Mouse (Mus musculus): ENCODE results near the gene Efcab9. TPM values are rescaled to one million over a fixed set of nuclear protein-coding genes. Genes with fewer than 3 reads are reported as not detected.

Gene Efcab9
- not detected in 2 replicates for polyA plus RNA-seq (2014; fragmentation: Nextera tagmentation; extraction: Ambion mirVana)

DNA sequence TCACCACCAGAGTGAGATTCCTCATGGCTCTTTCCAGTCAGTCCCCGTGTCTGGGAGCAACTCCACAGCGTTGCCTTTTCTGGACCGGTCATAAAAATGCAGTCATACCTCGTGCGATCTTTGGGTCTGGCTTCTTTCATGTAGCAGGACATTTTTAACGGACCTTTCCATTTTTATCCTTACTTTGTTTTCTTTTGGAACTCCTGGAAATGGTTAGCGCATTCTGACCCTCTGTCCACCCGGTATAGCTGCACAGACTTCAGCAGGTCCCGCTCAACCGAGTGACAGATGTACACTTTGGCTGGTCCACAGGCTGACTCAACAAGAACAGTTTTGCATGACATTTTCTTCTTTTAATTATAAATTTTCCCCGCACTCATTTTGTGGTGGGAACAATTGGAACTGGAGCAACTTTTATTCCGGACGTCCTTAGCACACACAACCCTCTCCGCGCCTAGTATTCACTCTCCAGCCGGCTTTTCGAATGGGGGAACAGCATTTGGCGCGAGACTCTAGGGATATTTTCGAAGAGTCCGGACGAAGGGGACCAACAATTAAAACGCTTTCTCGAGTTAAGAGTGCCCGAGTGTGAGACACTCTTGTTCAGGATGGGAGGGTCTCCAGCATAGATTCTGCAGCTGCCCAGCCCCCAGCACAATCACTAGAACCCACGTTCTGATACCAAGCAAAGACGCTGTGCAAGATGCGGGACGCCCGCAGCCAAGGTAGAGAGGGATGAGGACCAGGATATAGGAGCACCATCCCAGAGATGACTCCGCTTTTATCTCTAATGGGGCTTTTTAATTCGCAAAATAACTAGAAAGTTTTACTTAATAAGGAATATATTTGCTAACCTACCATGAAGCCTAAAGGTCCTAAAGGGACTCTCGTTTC, at the start of gene Efcab9:
Gene Efcab9 (minus strand): TSS at position 211 of the 894 bp plus-strand sequence.
- H3K4me1 ChIP-seq (ENCODE audit: control insufficient read depth, insufficient read depth, low read length) = 0 out of 2 replicates have a peak, but pooled peaks cover 7% of the 10 kb centered on the region
- no peak within 1 kb of the TSS for H3K27ac ChIP-seq (replicated peaks; ENCODE audit: low read depth, low read length)
- peak within 1 kb of the TSS; percentile 67 for H3K4me3 ChIP-seq (ENCODE audit: low read depth, low read length)
- H3K9me3 ChIP-seq (ENCODE audit: control insufficient read depth, low read length) = no peaks in the 10 kb centered on the region
- peak within 1 kb of the TSS; percentile 93 for H3K4me2 ChIP-seq (ENCODE audit: low read depth, severe bottlenecking)
- H3K9ac ChIP-seq (ENCODE audit: low read length) = peak within 1 kb of the TSS; percentile 56
- no peaks in the 10 kb centered on the region for H3K36me3 ChIP-seq (ENCODE audit: control insufficient read depth, insufficient read depth, low read length)
- WGBS = 7% methylated on average over 33 of the region's 33 CpGs
- peak; percentile 40 for DNase-seq (ENCODE audit: low spot score)
- no peak for ATAC-seq (ENCODE audit: insufficient number of reproducible peaks, low FRiP score, low TSS enrichment, low read depth)
- H3K27me3 ChIP-seq (ENCODE audit: control insufficient read depth, insufficient read depth, low read length) = peaks cover 5% of the 10 kb centered on the region; the same call in 1 of the 2 replicates

DNA sequence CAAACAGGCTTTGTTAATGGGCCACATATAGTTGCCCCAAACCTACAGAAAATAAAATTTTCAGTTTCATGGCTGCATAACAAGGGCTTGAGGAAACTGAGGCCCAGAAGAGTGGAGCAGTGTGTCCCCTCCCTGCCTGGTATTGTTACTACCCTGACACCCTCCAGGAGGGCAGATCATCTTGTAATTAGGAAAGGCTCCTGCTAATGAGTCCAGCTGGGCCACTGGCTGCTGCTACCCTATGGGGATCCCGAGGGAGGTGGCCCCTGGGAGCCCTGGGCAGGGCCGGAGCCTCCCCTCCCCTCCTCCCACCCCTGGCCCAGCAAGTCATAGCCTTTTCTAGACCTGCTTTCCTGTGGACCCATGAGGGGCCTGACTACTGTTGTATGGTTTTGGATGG, 49.1 kb upstream of the Efcab9 start:
- WGBS = 53% methylated on average over 2 of the region's 2 CpGs
- Histone ChIP-seq H3K27ac (replicated peaks; ENCODE audit: low read depth, low read length) (no peak overlapping the region), H3K4me2 (ENCODE audit: low read depth, severe bottlenecking) (no peak overlapping the region)

DNA sequence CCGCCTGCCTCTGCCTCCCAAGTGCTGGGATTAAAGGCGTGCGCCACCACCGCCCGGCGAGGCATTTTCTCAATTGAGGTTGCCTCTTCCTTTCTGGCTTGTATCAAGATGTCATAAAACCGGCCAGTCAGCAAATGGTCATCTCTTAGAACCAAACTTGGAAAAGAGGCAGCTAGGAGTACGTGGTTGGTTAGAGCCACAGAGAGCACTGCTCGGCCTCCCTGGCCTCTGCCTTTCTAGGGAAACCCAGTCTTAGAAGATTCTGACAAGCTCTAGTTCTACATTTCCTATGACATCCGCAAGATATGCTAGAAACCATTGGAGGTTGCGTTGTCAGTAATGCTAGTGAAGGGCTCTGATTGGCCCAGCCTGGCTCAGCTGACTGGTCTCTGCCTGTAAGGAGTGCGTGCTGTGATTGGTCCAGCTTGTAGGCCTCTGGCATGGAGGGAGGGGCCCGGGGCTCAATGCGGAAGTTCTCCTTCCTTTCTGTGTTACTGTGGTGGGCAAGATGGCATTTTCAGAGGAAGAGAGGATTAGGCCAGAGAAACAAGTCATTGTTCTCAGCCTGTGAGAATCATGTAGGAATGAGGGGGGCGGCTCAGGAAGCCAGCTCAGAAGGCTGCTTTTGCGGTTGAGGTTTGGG, 48.5 kb upstream of the Efcab9 start:
- no peak for DNase-seq (ENCODE audit: low spot score)
- H3K27ac ChIP-seq (replicated peaks; ENCODE audit: low read depth, low read length) = no peak overlapping the region
- no peak for ATAC-seq (ENCODE audit: insufficient number of reproducible peaks, low FRiP score, low TSS enrichment, low read depth)

More for the DNA sequence above, 49.1 kb upstream of the Efcab9 start:
- Histone ChIP-seq H3K4me3 (ENCODE audit: low read depth, low read length) (no peak overlapping the region), H3K36me3 (ENCODE audit: control insufficient read depth, insufficient read depth, low read length) (no peaks in the 10 kb centered on the region), H3K9me3 (ENCODE audit: control insufficient read depth, low read length) (no peaks in the 10 kb centered on the region), H3K4me1 (ENCODE audit: control insufficient read depth, insufficient read depth, low read length) (no peaks in the 10 kb centered on the region), H3K27me3 (ENCODE audit: control insufficient read depth, insufficient read depth, low read length) (no peaks in the 10 kb centered on the region), H3K9ac (ENCODE audit: low read length) (no peak overlapping the region)
- DNase-seq (ENCODE audit: low spot score) = no peak
- ATAC-seq (ENCODE audit: insufficient number of reproducible peaks, low FRiP score, low TSS enrichment, low read depth) = no peak

GRCm38 (mm10) chr11:32576760-32577050, 44.8 kb upstream of the Efcab9 start:
- ATAC-seq (ENCODE audit: insufficient number of reproducible peaks, low FRiP score, low TSS enrichment, low read depth) (no peak), DNase-seq (ENCODE audit: low spot score) (no peak)
- Histone ChIP-seq H3K4me1 (ENCODE audit: control insufficient read depth, insufficient read depth, low read length) (no peaks in the 10 kb centered on the region), H3K9ac (ENCODE audit: low read length) (no peak overlapping the region), H3K36me3 (ENCODE audit: control insufficient read depth, insufficient read depth, low read length) (no peaks in the 10 kb centered on the region), H3K27ac (replicated peaks; ENCODE audit: low read depth, low read length) (no peak overlapping the region), H3K27me3 (ENCODE audit: control insufficient read depth, insufficient read depth, low read length) (no peaks in the 10 kb centered on the region), H3K4me3 (ENCODE audit: low read depth, low read length) (no peak overlapping the region), H3K9me3 (ENCODE audit: control insufficient read depth, low read length) (no peaks in the 10 kb centered on the region), H3K4me2 (ENCODE audit: low read depth, severe bottlenecking) (no peak overlapping the region)
- 67% methylated on average over 5 of the region's 5 CpGs for WGBS

More for the DNA sequence above, 48.5 kb upstream of the Efcab9 start:
- no peaks in the 10 kb centered on the region for H3K4me1 ChIP-seq (ENCODE audit: control insufficient read depth, insufficient read depth, low read length)
- H3K4me2 ChIP-seq (ENCODE audit: low read depth, severe bottlenecking) = no peak overlapping the region
- H3K27me3 ChIP-seq (ENCODE audit: control insufficient read depth, insufficient read depth, low read length) = no peaks in the 10 kb centered on the region
- no peak overlapping the region for H3K4me3 ChIP-seq (ENCODE audit: low read depth, low read length)
- H3K9me3 ChIP-seq (ENCODE audit: control insufficient read depth, low read length) = no peaks in the 10 kb centered on the region
- 84% methylated on average over 16 of the region's 16 CpGs for WGBS
- H3K9ac ChIP-seq (ENCODE audit: low read length) = no peak overlapping the region
- no peaks in the 10 kb centered on the region for H3K36me3 ChIP-seq (ENCODE audit: control insufficient read depth, insufficient read depth, low read length)

DNA sequence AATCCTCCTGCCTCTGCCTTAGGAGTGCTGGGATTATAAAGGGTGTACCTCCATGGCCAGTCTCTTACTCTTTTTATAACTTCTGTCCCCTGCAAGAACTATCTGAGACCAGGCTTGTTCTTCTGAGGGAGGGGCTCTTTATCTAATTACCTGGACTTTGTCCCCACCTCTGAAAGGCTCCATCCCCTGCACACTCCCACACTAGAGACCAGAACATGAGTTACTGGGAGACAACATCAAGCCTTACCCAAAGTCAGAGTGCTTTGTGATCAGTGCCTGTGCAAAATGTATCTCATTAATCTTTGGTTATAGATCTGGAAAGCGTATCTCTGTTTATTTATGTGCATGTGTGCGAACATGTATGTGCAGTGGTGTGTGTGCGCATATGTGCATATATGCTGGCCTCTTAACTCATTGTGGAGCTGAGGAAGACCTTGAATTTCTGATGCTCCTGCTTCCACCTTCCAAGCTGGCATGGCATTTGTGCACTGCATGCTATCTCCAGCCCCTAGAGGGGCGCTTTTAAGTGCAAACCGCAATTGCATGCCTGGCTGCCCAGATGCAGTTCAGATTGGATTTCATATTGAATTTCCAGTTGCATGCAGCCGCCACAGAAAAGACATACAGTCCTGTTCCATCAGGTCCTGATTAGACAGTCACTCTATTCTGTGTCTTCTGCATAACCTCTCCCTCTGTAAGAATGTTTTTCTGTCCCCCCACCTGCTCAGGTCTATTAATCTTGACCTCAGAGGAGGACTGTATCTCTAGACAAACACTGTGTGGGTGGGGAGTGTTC, 44.3 kb upstream of the Efcab9 start:
- Histone ChIP-seq H3K4me3 (ENCODE audit: low read depth, low read length) (no peak overlapping the region), H3K36me3 (ENCODE audit: control insufficient read depth, insufficient read depth, low read length) (no peaks in the 10 kb centered on the region), H3K9me3 (ENCODE audit: control insufficient read depth, low read length) (no peaks in the 10 kb centered on the region), H3K4me1 (ENCODE audit: control insufficient read depth, insufficient read depth, low read length) (no peaks in the 10 kb centered on the region), H3K27ac (replicated peaks; ENCODE audit: low read depth, low read length) (no peak overlapping the region), H3K9ac (ENCODE audit: low read length) (no peak overlapping the region), H3K4me2 (ENCODE audit: low read depth, severe bottlenecking) (no peak overlapping the region), H3K27me3 (ENCODE audit: control insufficient read depth, insufficient read depth, low read length) (no peaks in the 10 kb centered on the region)
- whole genome bisulfite sequencing = 90% methylated on average over 6 of the region's 6 CpGs
- no peak for ATAC-seq (ENCODE audit: insufficient number of reproducible peaks, low FRiP score, low TSS enrichment, low read depth)
- no peak for DNase-seq (ENCODE audit: low spot score)

DNA sequence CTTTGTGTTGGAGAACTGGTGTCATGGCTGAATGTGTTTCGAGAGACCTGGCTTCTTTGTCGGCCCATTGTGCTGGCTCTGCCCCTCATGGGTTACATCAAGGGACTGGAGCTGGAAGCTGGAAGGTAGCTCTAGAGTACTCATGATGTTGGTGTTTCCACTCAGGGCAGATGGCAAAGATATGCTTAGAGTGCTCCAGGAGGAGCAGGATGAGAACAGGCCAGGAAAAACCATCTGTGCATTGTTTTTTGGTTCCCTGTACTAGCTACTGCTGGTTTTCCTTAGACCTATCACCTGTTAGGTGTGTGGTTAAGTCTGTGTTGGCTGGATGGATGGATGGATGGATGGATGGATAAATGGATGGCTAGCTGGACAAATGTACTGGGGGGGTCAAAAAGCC, 41.8 kb upstream of the Efcab9 start:
- WGBS = 94% methylated on average over 2 of the region's 2 CpGs
- H3K9ac ChIP-seq (ENCODE audit: low read length) = no peak overlapping the region
- no peak for DNase-seq (ENCODE audit: low spot score)
- no peaks in the 10 kb centered on the region for H3K27me3 ChIP-seq (ENCODE audit: control insufficient read depth, insufficient read depth, low read length)
- H3K36me3 ChIP-seq (ENCODE audit: control insufficient read depth, insufficient read depth, low read length) = no peaks in the 10 kb centered on the region
- no peak for ATAC-seq (ENCODE audit: insufficient number of reproducible peaks, low FRiP score, low TSS enrichment, low read depth)
- no peak overlapping the region for H3K4me2 ChIP-seq (ENCODE audit: low read depth, severe bottlenecking)
- H3K4me1 ChIP-seq (ENCODE audit: control insufficient read depth, insufficient read depth, low read length) = no peaks in the 10 kb centered on the region
- H3K4me3 ChIP-seq (ENCODE audit: low read depth, low read length) = no peak overlapping the region
- H3K27ac ChIP-seq (replicated peaks; ENCODE audit: low read depth, low read length) = no peak overlapping the region
- no peaks in the 10 kb centered on the region for H3K9me3 ChIP-seq (ENCODE audit: control insufficient read depth, low read length)

GRCm38 (mm10) chr11:32571103-32571502, 39.2 kb upstream of the Efcab9 start:
- no peak for ATAC-seq (ENCODE audit: insufficient number of reproducible peaks, low FRiP score, low TSS enrichment, low read depth)
- H3K9ac ChIP-seq (ENCODE audit: low read length) = no peak overlapping the region
- no peak overlapping the region for H3K4me2 ChIP-seq (ENCODE audit: low read depth, severe bottlenecking)
- no peak overlapping the region for H3K27ac ChIP-seq (replicated peaks; ENCODE audit: low read depth, low read length)
- H3K4me1 ChIP-seq (ENCODE audit: control insufficient read depth, insufficient read depth, low read length) = no peaks in the 10 kb centered on the region
- no peak overlapping the region for H3K4me3 ChIP-seq (ENCODE audit: low read depth, low read length)
- H3K27me3 ChIP-seq (ENCODE audit: control insufficient read depth, insufficient read depth, low read length) = no peaks in the 10 kb centered on the region
- DNase-seq (ENCODE audit: low spot score) = no peak
- WGBS = 93% methylated on average over 6 of the region's 6 CpGs
- H3K36me3 ChIP-seq (ENCODE audit: control insufficient read depth, insufficient read depth, low read length) = no peaks in the 10 kb centered on the region
- no peaks in the 10 kb centered on the region for H3K9me3 ChIP-seq (ENCODE audit: control insufficient read depth, low read length)

DNA sequence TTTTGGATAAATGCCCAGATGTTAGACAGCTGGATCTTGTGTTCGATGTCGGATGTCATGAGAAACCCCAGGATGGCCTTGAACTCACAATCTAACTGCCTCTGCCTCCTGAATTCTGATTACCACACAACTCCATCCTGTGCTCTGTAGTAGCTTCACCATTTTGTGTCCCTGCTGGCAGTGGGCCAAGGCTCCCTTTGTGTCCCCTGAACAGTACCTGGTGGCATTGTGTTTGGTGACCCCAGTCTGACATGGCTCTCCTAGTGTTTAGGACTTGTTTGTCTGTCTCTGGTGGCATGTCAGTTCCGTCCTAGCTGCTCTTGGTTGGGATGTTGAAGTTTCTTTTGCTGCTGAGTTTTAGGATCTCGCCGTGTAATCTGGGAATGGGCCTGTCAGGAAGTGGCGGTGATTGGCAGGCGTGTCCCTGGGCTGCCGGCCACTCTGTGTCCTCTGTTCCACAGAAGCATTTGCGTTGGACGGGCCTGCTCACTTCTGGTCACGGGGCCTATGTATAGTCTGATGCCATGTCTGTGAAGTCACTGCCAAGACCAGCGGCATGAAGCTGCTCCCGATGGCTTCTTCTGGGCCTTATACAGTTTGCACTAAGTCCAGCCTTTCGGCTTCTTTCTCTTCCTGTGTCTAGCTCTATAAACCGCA, 36.9 kb upstream of the Efcab9 start:
- H3K4me3 ChIP-seq (ENCODE audit: low read depth, low read length) = no peak overlapping the region

More for the DNA sequence above, 36.9 kb upstream of the Efcab9 start:
- Histone ChIP-seq H3K4me1 (ENCODE audit: control insufficient read depth, insufficient read depth, low read length) (no peaks in the 10 kb centered on the region), H3K4me2 (ENCODE audit: low read depth, severe bottlenecking) (no peak overlapping the region), H3K36me3 (ENCODE audit: control insufficient read depth, insufficient read depth, low read length) (no peaks in the 10 kb centered on the region), H3K9ac (ENCODE audit: low read length) (no peak overlapping the region), H3K27me3 (ENCODE audit: control insufficient read depth, insufficient read depth, low read length) (no peaks in the 10 kb centered on the region), H3K27ac (replicated peaks; ENCODE audit: low read depth, low read length) (no peak overlapping the region), H3K9me3 (ENCODE audit: control insufficient read depth, low read length) (no peaks in the 10 kb centered on the region)
- WGBS = 92% methylated on average over 15 of the region's 15 CpGs
- DNase-seq (ENCODE audit: low spot score) = no peak
- ATAC-seq (ENCODE audit: insufficient number of reproducible peaks, low FRiP score, low TSS enrichment, low read depth) = no peak
